Mouse (Mus musculus) kidney, embryonic 15.5 days (tissue): ENCODE measurements at regions not wholly inside any gene's neighbourhood (a gene's known extent, or its start where the extent isn't known, plus 50 kb on each side); places are given as distances from the start of the nearest gene placed in this dataset.

ENCODE experiments used
- ATAC-seq: fragments of 200-750 bp; cut with Nextera tagmentation; replicated peaks from 2 replicates; pipeline ENCODE4 v1.8.0; 2017; ENCODE audit warnings: moderate TSS enrichment; ENCODE audit not compliant: low FRiP score
- H3K27ac ChIP-seq: fragments of 300-500 bp; sonication (generic); 2 replicates; pipeline ENCODE4 v1.5.1; 2015; ENCODE audit warnings: mild to moderate bottlenecking, inconsistent platforms
- H3K27me3 ChIP-seq: fragments of 300-500 bp; sonication (generic); 2 replicates; pipeline ENCODE4 v1.6.1; 2015; ENCODE audit warnings: inconsistent platforms
- H3K36me3 ChIP-seq: fragments of 300-500 bp; sonication (generic); 2 replicates; pipeline ENCODE4 v1.6.1; 2015; ENCODE audit warnings: inconsistent platforms
- H3K4me1 ChIP-seq: fragments of 300-500 bp; sonication (generic); 2 replicates; pipeline ENCODE4 v1.6.1; 2015; ENCODE audit warnings: inconsistent platforms
- H3K4me2 ChIP-seq: fragments of 300-500 bp; sonication (generic); 2 replicates; pipeline ENCODE4 v1.6.1; 2015; ENCODE audit warnings: moderate library complexity, mild to moderate bottlenecking, inconsistent platforms
- H3K4me3 ChIP-seq: fragments of 300-500 bp; sonication (generic); replicated peaks from 2 replicates; pipeline ENCODE4 v1.5.1; 2015; ENCODE audit warnings: mild to moderate bottlenecking, inconsistent platforms
- H3K9ac ChIP-seq: fragments of 300-500 bp; sonication (generic); 2 replicates; pipeline ENCODE4 v1.6.1; 2015; ENCODE audit warnings: mild to moderate bottlenecking, inconsistent platforms
- H3K9me3 ChIP-seq: fragments of 300-500 bp; sonication (generic); replicated peaks from 2 replicates; pipeline ENCODE4 v1.6.1; 2016; ENCODE audit warnings: inconsistent platforms
- WGBS: fragments of 180-500 bp; shearing (Covaris S2); methylation state at CpG from one replicate; pipeline ENCODE4 v1.1.7; 2015; ENCODE audit warnings: mixed read lengths; 5-methylcytosine and 5-hydroxymethylcytosine counted together

DNA sequence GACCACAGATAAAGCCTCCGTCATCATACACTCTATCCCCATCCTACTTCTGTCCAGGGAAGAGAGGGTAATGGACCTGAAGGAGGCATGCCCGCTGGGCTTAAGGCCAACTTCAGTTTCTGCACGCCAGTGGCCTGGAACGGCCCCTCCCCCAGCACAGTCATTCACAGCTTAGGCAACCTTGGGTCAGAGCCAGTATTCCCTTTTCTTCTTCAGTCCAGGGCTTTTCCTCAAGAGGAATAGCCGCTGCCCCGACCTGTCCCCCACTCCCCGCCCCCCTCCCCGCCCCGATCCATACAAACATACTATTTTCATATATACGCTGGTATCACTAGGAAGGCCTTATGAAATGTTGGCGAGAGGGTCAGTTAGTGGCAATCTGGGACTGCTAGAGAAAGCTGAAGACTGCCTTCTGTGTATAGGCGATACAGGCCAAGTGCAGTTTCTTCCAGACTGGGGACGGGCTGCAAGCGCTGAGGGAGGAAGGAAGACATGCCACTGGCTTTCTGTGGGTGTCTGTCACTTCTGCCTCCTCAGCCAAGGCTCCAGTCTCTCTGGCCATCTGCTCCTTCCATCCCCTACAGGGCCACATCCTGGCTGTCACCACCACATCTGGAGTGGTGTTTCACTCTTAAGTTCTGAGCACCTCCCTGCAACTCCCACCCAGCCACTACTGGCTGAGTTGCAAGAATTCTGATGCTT lies 113.5 kb upstream of the Lemd2 start:
- peak; percentile 69 for ATAC-seq
- H3K4me3 ChIP-seq = no peak overlapping the region
- peak overlapping the region; percentile 69 for H3K27ac ChIP-seq
- WGBS = 33% methylated on average over 14 of the region's 14 CpGs
- H3K4me2 ChIP-seq = no peak overlapping the region
- H3K36me3 ChIP-seq = no peaks in the 10 kb centered on the region
- no peaks in the 10 kb centered on the region for H3K27me3 ChIP-seq
- H3K9me3 ChIP-seq = no peaks in the 10 kb centered on the region
- no peak overlapping the region for H3K9ac ChIP-seq
- peaks cover 52% of the 10 kb centered on the region for H3K4me1 ChIP-seq

- no peaks in the 10 kb centered on the region for H3K27me3 ChIP-seq
- no peaks in the 10 kb centered on the region for H3K36me3 ChIP-seq
- ATAC-seq = no peak
- H3K4me1 ChIP-seq = peaks cover 52% of the 10 kb centered on the region
- peak overlapping the region; percentile 69 for H3K27ac ChIP-seq
- H3K9me3 ChIP-seq = no peaks in the 10 kb centered on the region
- no peak overlapping the region for H3K9ac ChIP-seq
- WGBS = 72% methylated on average over 21 of the region's 21 CpGs
- H3K4me2 ChIP-seq = no peak overlapping the region
- H3K4me3 ChIP-seq = no peak overlapping the region
Measured at GRCm38 (mm10) chr17:27316711-27317575, 112.7 kb upstream of the Lemd2 start.

GRCm38 (mm10) chr17:27315947-27316628 lies 111.8 kb upstream of the Lemd2 start:
- Histone ChIP-seq H3K27ac (no peak overlapping the region), H3K27me3 (no peaks in the 10 kb centered on the region), H3K4me3 (no peak overlapping the region), H3K4me1 (peaks cover 52% of the 10 kb centered on the region), H3K9me3 (no peaks in the 10 kb centered on the region), H3K9ac (no peak overlapping the region), H3K36me3 (no peaks in the 10 kb centered on the region), H3K4me2 (no peak overlapping the region)
- ATAC-seq = no peak
- WGBS = 65% methylated on average over 11 of the region's 11 CpGs

DNA sequence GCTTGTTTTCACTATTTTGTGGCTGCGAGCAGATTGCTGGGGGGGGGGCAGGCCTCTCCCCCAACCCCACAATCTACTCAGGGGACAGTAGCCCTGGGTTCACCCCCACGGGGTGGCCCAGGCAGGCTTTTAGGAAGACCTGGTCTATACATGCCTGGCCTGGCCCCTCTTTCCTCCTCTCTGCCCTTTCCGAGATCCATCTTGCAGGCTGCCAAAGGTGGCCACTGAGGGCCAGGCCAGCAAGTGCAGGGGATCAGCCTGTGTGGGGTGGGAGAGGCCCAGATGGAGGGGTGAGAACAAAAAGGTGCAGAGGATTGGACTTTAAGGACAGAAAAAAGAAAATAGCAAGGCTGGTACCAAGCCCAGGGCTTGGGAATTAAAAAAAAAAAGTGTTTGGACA lies 111.2 kb upstream of the Lemd2 start:
- Histone ChIP-seq H3K4me2 (no peak overlapping the region), H3K9me3 (no peaks in the 10 kb centered on the region), H3K4me1 (peaks cover 52% of the 10 kb centered on the region), H3K27ac (no peak overlapping the region), H3K27me3 (no peaks in the 10 kb centered on the region), H3K36me3 (no peaks in the 10 kb centered on the region), H3K9ac (no peak overlapping the region), H3K4me3 (no peak overlapping the region)
- 66% methylated on average over 3 of the region's 3 CpGs for WGBS
- no peak for ATAC-seq

DNA sequence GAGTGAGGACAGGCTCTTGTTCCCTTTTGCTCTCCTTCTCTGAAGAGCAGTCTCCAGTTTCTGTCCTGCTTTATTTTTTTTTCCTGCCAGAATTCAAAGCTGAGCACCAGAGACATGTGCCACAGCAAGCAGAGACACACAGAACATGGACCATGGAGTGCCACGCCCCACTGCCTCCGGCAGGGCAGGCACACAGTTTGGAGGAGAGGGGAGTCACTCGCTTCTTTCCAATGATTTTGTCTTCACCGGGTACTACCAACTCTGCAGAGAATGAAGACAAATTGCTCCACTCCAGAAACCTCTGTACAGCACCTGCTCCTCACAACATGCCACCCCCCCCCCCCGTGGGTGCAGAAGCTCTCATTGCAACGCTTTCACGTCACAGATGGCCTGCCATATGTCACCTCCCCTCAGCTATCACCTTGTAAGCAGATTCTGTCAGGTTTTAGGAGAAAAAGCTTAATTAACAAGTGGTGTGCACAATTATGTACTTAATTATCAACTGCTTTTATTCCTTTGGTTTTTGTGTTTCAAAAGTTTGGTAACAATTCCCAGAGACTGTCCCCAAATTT lies 110.6 kb upstream of the Lemd2 start:
- Histone ChIP-seq H3K27me3 (no peaks in the 10 kb centered on the region), H3K9me3 (no peaks in the 10 kb centered on the region), H3K4me1 (peaks cover 52% of the 10 kb centered on the region), H3K4me3 (no peak overlapping the region), H3K36me3 (no peaks in the 10 kb centered on the region), H3K9ac (no peak overlapping the region), H3K4me2 (no peak overlapping the region), H3K27ac (no peak overlapping the region)
- WGBS = 56% methylated on average over 7 of the region's 7 CpGs
- ATAC-seq = no peak

GRCm38 (mm10) chr17:27308933-27309332 lies 104.7 kb upstream of the Lemd2 start:
- WGBS = 55% methylated on average over 4 of the region's 4 CpGs
- H3K27me3 ChIP-seq = no peaks in the 10 kb centered on the region

GRCm38 (mm10) chr17:27304842-27305241 lies 100.6 kb upstream of the Lemd2 start:
- Histone ChIP-seq H3K9ac (0 out of 2 replicates have a peak overlapping the region, but pooled peaks have one; percentile 21), H3K9me3 (no peaks in the 10 kb centered on the region), H3K27ac (peak overlapping the region; percentile 67), H3K4me2 (no peak overlapping the region), H3K4me3 (no peak overlapping the region), H3K36me3 (no peaks in the 10 kb centered on the region), H3K4me1 (peaks cover 11% of the 10 kb centered on the region; the same call in 1 of the 2 replicates), H3K27me3 (no peaks in the 10 kb centered on the region)
- peak; percentile 49 for ATAC-seq
- 45% methylated on average over 3 of the region's 3 CpGs for WGBS

More at GRCm38 (mm10) chr17:27308933-27309332, 104.7 kb upstream of the Lemd2 start:
- Histone ChIP-seq H3K36me3 (no peaks in the 10 kb centered on the region), H3K4me3 (no peak overlapping the region), H3K9ac (no peak overlapping the region), H3K27ac (no peak overlapping the region), H3K9me3 (no peaks in the 10 kb centered on the region), H3K4me1 (peaks cover 11% of the 10 kb centered on the region; the same call in 1 of the 2 replicates), H3K4me2 (no peak overlapping the region)
- no peak for ATAC-seq

- no peak overlapping the region for H3K4me3 ChIP-seq
- H3K9me3 ChIP-seq = no peaks in the 10 kb centered on the region
- peaks cover 11% of the 10 kb centered on the region; the same call in 1 of the 2 replicates for H3K4me1 ChIP-seq
- no peak overlapping the region for H3K9ac ChIP-seq
- no peak overlapping the region for H3K27ac ChIP-seq
- no peak overlapping the region for H3K4me2 ChIP-seq
- WGBS = 81% methylated on average over 17 of the region's 17 CpGs
- no peaks in the 10 kb centered on the region for H3K27me3 ChIP-seq
- no peak for ATAC-seq
- H3K36me3 ChIP-seq = no peaks in the 10 kb centered on the region
Measured at GRCm38 (mm10) chr17:27303633-27304479, 99.6 kb upstream of the Lemd2 start.

DNA sequence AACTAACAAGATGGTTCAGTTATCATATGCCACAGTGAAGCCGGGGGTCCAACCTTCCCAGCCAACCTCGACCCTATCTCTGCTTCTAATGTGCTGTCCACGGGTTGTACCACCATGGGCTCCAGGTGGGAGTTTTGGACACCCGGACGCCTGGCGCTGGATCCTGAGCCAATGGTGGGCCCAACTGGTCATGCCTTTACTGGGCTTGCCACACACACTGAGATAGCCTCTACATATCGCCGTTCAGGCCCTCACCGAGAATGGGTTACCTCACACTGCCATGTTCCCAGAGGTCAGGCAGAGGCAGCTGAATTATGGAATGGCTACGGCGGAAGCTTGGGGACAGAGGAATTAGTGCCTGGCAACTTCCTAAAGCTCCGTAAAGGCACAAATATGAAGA lies 98.8 kb upstream of the Lemd2 start:
- Histone ChIP-seq H3K4me1 (peaks cover 11% of the 10 kb centered on the region; the same call in 1 of the 2 replicates), H3K9ac (no peak overlapping the region), H3K9me3 (no peaks in the 10 kb centered on the region), H3K4me3 (no peak overlapping the region), H3K27me3 (no peaks in the 10 kb centered on the region), H3K27ac (no peak overlapping the region), H3K36me3 (no peaks in the 10 kb centered on the region), H3K4me2 (no peak overlapping the region)
- WGBS = 94% methylated on average over 12 of the region's 12 CpGs
- ATAC-seq = no peak

- Histone ChIP-seq H3K9me3 (no peaks in the 10 kb centered on the region; the same call in 1 of the 2 replicates), H3K4me3 (no peak overlapping the region), H3K27me3 (no peaks in the 10 kb centered on the region), H3K36me3 (no peaks in the 10 kb centered on the region), H3K4me2 (no peak overlapping the region), H3K4me1 (peaks cover 11% of the 10 kb centered on the region; the same call in 1 of the 2 replicates), H3K27ac (no peak overlapping the region), H3K9ac (no peak overlapping the region)
- ATAC-seq = no peak
- WGBS = 67% methylated on average over 11 of the region's 11 CpGs
Measured at GRCm38 (mm10) chr17:27301376-27301775, 97.1 kb upstream of the Lemd2 start.

- peaks cover 9% of the 10 kb centered on the region; the same call in 1 of the 2 replicates for H3K4me1 ChIP-seq
- no peaks in the 10 kb centered on the region for H3K27me3 ChIP-seq
- no peaks in the 10 kb centered on the region for H3K36me3 ChIP-seq
- no peak for ATAC-seq
- no peak overlapping the region for H3K27ac ChIP-seq
- 84% methylated on average over 4 of the region's 4 CpGs for WGBS
- H3K4me2 ChIP-seq = no peak overlapping the region
- no peaks in the 10 kb centered on the region; the same call in 1 of the 2 replicates for H3K9me3 ChIP-seq
- H3K4me3 ChIP-seq = no peak overlapping the region
- no peak overlapping the region for H3K9ac ChIP-seq
Measured at GRCm38 (mm10) chr17:27299297-27299696, 95.0 kb upstream of the Lemd2 start.
